Mouse (Mus musculus) CD4-positive helper T cell, adult 2 months (primary cell): ENCODE results near the gene Eef2k.
A peak's percentile ranks its signal among the peaks of the same experiment; 100 is the strongest.
"Not testable (repeated sequence)": the region's sequence is repeated elsewhere in the genome, so short reads cannot be mapped to it uniquely, and the experiment has no call there.

Experiments
- DNase-seq: peaks from one replicate; pipeline ENCODE4 v3.0.0-alpha.2; 2012; ENCODE audit warnings: low read depth, missing footprints, low spot score

Gene Eef2k

GRCm38 (mm10) chr7:120878271-120878670 lies 35.6 kb downstream of the Eef2k start:
- DNase-seq, result no peak

- no peak for DNase-seq
These were observed 37.3 kb downstream of the Eef2k start for GRCm38 (mm10) chr7:120879972-120880371.

GRCm38 (mm10) chr7:120880770-120881169 lies 38.1 kb downstream of the Eef2k start:
- no peak for DNase-seq

- no peak for DNase-seq
These were observed 38.8 kb downstream of the Eef2k start for GRCm38 (mm10) chr7:120881451-120881850.

DNA sequence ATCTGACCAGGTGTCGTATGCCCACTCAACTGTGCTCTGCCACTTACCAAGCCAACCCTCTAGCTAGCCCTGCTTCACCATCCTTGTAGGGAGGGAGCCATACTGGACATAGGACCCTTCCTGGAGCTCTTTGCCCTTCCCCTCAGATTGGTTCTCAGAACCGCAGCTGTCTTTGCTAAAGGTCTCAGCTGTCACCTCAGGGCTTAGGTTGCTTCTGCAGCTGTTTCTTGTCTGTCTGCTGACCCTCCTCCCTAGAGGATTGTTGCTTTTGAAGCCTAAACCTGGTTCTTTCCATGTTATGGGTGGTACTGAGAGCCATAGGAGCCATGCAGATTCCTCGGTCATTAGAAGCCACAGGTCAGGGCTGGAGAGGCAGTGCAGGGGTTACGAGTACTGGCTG lies 40.0 kb downstream of the Eef2k start:
- no peak for DNase-seq

GRCm38 (mm10) chr7:120883523-120884290 lies 41.1 kb downstream of the Eef2k start:
- DNase-seq, result no peak

GRCm38 (mm10) chr7:120884746-120885145 lies 42.1 kb downstream of the Eef2k start:
- no peak for DNase-seq

DNA sequence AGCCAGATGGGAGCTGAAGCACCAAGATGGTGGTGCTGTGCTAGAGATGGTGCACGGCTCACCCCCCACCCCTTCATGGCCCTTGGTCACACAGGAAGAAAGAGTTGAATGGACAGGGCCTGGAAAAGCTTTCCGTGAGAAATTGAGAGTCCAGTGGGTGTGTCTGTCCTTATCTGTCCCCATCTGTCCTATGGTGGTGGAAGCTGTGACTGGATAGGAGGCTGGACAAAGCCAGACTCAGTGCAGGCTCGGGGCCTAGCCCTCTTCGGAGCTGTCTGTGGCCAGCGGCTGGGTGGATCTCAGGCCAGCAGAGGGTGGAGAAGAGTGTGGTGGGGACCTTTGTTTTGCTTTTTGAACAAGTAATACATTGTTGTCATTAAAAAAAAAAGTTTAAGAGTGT lies 50.5 kb downstream of the Eef2k start:
- DNase-seq, result no peak

DNA sequence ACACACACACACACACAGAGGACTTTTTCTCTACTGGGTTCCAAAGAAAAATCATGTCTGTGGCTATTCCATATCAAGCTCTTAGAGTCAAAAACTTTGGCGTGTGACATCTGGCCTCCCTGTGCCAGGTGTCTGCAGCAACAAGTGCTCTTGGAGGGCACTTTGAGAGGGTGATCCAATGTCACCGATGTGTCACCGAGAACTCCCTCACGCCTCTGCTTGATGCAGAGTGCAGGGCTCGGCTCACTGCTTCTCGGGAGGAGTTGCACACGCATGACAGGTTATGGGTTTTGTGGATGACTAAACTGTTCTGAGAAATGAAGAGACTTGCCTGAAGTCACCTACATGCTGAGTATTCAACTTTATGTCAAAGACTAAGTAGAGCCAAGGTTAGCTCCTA lies 54.4 kb downstream of the Eef2k start:
- DNase-seq, result no peak

- DNase-seq, result no peak
These were observed 55.2 kb downstream of the Eef2k start for GRCm38 (mm10) chr7:120897711-120898335.

GRCm38 (mm10) chr7:120900191-120900590 lies 57.6 kb downstream of the Eef2k start:
- no peak for DNase-seq

- DNase-seq, result no peak
These were observed 59.1 kb downstream of the Eef2k start for GRCm38 (mm10) chr7:120901701-120902100.

GRCm38 (mm10) chr7:120902931-120903330 lies 60.3 kb downstream of the Eef2k start:
- DNase-seq, result no peak

DNA sequence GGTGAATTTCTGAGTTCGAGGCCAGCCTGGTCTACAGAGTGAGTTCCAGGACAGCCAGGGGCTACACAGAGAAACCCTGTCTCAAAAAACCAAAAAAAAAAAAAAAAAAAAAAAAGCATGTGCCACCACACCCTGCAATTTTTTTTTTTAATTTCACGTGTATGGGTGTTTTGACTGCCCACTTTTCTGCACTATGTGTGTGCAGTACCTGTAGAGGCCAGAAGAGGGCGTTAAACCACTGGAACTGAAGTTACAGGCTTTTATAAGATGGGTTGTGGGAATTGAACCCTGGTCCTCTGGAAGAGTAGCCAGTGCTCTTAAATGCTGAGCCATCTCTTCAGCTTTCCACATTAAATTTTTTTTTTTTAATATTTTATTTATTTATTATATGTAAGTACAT lies 67.5 kb downstream of the Eef2k start:
- not testable (repeated sequence) for DNase-seq

DNA sequence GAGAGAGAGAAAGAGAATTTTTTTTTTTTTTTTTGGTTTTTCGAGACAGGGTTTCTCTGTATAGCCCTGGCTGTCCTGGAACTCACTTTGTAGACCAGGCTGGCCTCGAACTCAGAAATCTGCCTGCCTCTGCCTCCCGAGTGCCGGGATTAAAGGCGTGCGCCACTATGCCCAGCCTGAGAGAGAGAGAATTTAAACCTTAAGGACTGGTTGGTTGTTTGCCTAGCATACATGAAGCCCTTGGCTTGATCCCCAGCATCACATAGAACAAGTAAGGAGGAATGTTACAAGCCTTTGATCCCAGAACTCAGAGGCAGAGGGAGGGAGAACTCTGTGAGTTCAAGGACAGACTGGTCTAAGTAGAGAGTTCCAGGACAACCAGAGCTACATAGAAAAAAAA lies 68.6 kb downstream of the Eef2k start:
- not testable (repeated sequence) for DNase-seq

GRCm38 (mm10) chr7:120913332-120913731 lies 70.7 kb downstream of the Eef2k start:
- peak; percentile 17 for DNase-seq

DNA sequence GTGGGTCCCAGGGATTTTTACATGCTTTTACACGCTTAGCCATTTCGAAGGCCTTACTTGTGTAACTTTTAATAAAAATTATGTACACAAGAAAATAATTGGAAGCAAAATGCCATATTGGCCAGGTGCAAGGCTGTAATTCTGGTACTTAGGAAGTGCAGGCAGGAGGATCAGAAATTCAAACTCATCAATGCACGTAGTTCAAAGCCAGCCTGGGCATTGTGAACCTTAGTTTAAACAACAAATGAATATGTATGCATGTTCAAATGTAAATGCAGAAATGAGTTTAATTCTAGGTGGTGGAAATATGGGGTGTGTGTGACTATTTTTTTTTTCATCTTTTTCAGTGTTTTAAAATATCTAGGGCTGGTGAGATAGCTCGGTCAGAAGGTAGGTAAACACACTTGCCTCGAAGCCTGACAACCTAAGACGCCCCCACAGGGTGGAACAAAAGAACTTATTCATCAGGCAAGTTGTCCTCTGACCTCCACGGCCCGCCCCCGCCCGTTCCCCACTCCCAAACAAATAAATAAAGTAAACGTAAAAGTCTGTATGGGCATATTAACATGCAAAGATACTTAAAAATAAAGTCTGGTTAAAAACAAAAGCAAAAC lies 73.7 kb downstream of the Eef2k start:
- no peak for DNase-seq

DNA sequence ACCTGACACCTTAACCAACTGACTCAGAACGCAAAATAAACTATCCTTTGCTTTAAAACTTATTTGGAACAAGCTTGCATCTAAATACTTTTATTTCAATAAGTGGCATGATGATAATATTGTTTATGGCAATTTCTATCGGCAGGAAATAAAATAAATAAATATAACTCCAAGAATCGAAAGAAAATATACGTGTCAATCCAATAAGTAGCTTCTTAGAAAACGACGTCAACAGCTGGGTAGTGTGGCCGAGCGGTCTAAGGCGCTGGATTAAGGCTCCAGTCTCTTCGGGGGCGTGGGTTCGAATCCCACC lies 74.6 kb downstream of the Eef2k start:
- no peak for DNase-seq

GRCm38 (mm10) chr7:120917592-120918461 lies 75.2 kb downstream of the Eef2k start, which contains the start of gene Polr3e:
Polr3e (plus strand) TSS chr7:120917744.
- DNase-seq, result peak; percentile 98

DNA sequence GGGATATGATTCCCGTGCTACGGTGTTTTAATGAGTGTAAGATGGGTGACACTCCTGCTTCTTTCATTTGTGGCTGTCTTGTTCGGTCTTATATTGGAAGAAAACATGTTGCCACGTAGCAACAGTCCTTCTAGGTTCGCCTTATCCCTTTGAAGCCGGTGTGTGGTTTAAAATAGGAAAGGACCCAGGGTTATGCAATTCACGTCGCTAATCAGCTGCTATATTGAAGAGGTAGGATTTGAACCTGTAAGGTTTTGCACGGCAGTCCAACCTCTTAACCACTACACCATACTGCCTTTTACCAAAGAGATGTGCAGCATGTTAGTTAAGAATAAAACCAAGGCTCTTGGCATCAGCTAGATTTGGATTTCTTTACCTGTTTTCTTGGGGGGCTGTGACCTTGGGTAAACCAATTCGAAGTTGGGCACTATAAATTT lies 75.9 kb downstream of the Eef2k start:
- peak; percentile 94 for DNase-seq

DNA sequence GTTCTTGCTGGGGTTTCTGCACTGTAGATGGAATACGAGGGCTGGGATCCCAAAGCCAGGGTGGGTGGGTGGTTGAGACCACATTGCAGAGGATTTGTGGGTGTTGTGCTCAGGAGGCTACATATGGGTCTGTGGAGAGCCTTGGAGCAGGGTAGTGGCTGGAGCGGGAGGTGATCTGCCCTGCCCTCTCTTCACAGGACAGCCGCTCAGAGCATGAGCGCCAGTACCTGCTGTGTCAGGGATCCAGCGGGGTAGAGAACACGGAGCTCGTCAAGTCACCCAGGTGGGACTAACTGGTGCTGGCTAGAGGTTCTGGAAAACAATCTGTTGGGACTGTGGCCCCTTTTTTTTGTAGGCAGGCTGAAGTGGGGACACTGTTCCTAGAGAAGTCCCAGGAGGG lies 90.5 kb downstream of the Eef2k start:
- DNase-seq, result no peak

- no peak for DNase-seq
These were observed 91.1 kb downstream of the Eef2k start for GRCm38 (mm10) chr7:120933680-120934195.
